Mouse (Mus musculus) heart, postnatal 14 days (tissue): Measurements from ENCODE around the gene Tmem165. TPM values are rescaled to one million over a fixed set of nuclear protein-coding genes. Genes with fewer than 3 reads are reported as not detected.

Experiments
- DNase-seq, 2 experiments: peaks; one replicate each; pipeline ENCODE4 v3.0.0; 2021 to 2022
- intact Hi-C: fragments of 180-260 bp; cut with DNase I; formaldehyde crosslinking; loops from one replicate; pipeline ENCODE4 v1.15.1; 2025
- long read RNA-seq, 2 experiments: library from polyadenylated mRNA; stranded (forward); transcript quantifications; one replicate each; pipeline ENCODE4 v2.0.0; 2021
- total RNA-seq, 2 experiments: library from RNA; stranded (reverse); gene quantifications; 2 replicates each; pipeline ENCODE4 v1.2.3; 2021

The Tmem165 gene
- total RNA-seq, result 10 to 100 TPM; 26.8 to 30.4 TPM
- long read RNA-seq, experiment 1, transcript Tmem165-201 (6 exons, 1,897 nt), result major isoform, 96 of 100 reads
- long read RNA-seq, experiment 1, partial matches to known transcripts, result 0 of 100 reads
- long read RNA-seq, experiment 1, other reads (novel, unspliced or antisense), result 3 of 100 reads
- long read RNA-seq, experiment 2, transcript Tmem165-201 (6 exons, 1,897 nt), result major isoform, 74 of 80 reads
- long read RNA-seq, experiment 2, partial matches to known transcripts, result 2 of 80 reads
- long read RNA-seq, experiment 2, other reads (novel, unspliced or antisense), result 4 of 80 reads

- DNase-seq, result peak; percentile 94 to 96
- intact Hi-C loops, result loop anchor here (2.0 kb wide), 1 partner anchor 43 kb away; the partner anchor contains the start of gene Srd5a3
Observed at GRCm38 (mm10) chr5:76183750-76184261, at the start of gene Tmem165. TSS of gene Tmem165 (plus strand) at chr5:76183880.

- peak; percentile 53 to 65 for DNase-seq
- intact Hi-C loops, result no loop called here
Observed at GRCm38 (mm10) chr5:76135644-76136043, 48.0 kb upstream of the Tmem165 start.

- no peak for DNase-seq
- intact Hi-C loops, result no loop called here
Observed at GRCm38 (mm10) chr5:76136271-76136670, 47.4 kb upstream of the Tmem165 start.

- DNase-seq, result no peak
- intact Hi-C loops, result no loop called here
Observed at GRCm38 (mm10) chr5:76137586-76137985, 46.1 kb upstream of the Tmem165 start.

- no peak for DNase-seq
- intact Hi-C loops, result no loop called here
Observed at GRCm38 (mm10) chr5:76138071-76138470, 45.6 kb upstream of the Tmem165 start.

GRCm38 (mm10) chr5:76138512-76138911 lies 45.2 kb upstream of the Tmem165 start:
- DNase-seq, result no peak
- intact Hi-C loops, result no loop called here

GRCm38 (mm10) chr5:76139171-76139671 lies 44.5 kb upstream of the Tmem165 start:
- peak; percentile 23 to 27 for DNase-seq
- intact Hi-C loops, result no loop called here

GRCm38 (mm10) chr5:76139808-76140729 lies 43.6 kb upstream of the Tmem165 start, which contains the start of gene Srd5a3:
TSS of gene Srd5a3 (plus strand) at chr5:76140271.
- DNase-seq, result peak; percentile 97 to 98
- intact Hi-C loops, result loop anchor here (2.0 to 10.0 kb wide), 5 partner anchors 45 to 545 kb away; partner anchors contain the start of genes Clock and Exoc1

GRCm38 (mm10) chr5:76140730-76141066 lies 43.0 kb upstream of the Tmem165 start:
- no peak for DNase-seq
- intact Hi-C loops, result loop anchor here (2.0 to 10.0 kb wide), 5 partner anchors 44 to 546 kb away; partner anchors contain the start of genes Clock and Exoc1

GRCm38 (mm10) chr5:76143356-76143755 lies 40.3 kb upstream of the Tmem165 start:
- no peak for DNase-seq
- intact Hi-C loops, result loop anchor here (5.0 to 10.0 kb wide), 4 partner anchors 161 to 549 kb away; partner anchors contain the start of genes Clock and Exoc1

GRCm38 (mm10) chr5:76146401-76146800 lies 37.3 kb upstream of the Tmem165 start:
- intact Hi-C loops, result loop anchor here (10.0 kb wide), 3 partner anchors 158 to 552 kb away; partner anchors contain the start of genes Clock and Exoc1
- no peak for DNase-seq

GRCm38 (mm10) chr5:76149436-76149835 lies 34.2 kb upstream of the Tmem165 start:
- intact Hi-C loops, result loop anchor here (10.0 kb wide), 3 partner anchors 155 to 555 kb away; partner anchors contain the start of genes Clock and Exoc1
- no peak for DNase-seq

- intact Hi-C loops, result no loop called here
- DNase-seq, result no peak
Observed at GRCm38 (mm10) chr5:76152956-76153355, 30.7 kb upstream of the Tmem165 start.

GRCm38 (mm10) chr5:76153430-76153829 lies 30.2 kb upstream of the Tmem165 start:
- DNase-seq, result no peak
- intact Hi-C loops, result no loop called here

- peak; percentile 47 to 53 for DNase-seq
- intact Hi-C loops, result no loop called here
Observed at GRCm38 (mm10) chr5:76154434-76155165, 29.1 kb upstream of the Tmem165 start.

- no peak for DNase-seq
- intact Hi-C loops, result no loop called here
Observed at GRCm38 (mm10) chr5:76159555-76159954, 24.1 kb upstream of the Tmem165 start.

GRCm38 (mm10) chr5:76160086-76160485 lies 23.6 kb upstream of the Tmem165 start:
- DNase-seq, result no peak
- intact Hi-C loops, result no loop called here

GRCm38 (mm10) chr5:76161491-76161890 lies 22.2 kb upstream of the Tmem165 start:
- no peak for DNase-seq
- intact Hi-C loops, result no loop called here

- intact Hi-C loops, result no loop called here
- DNase-seq, result no peak
Observed at GRCm38 (mm10) chr5:76162926-76163325, 20.8 kb upstream of the Tmem165 start.
